Mouse (Mus musculus) stomach, postnatal 0 days (tissue): ENCODE results near the gene Ctsa.

Source experiments
- CTCF ChIP-seq: IDR thresholded peaks from 2 replicates; pipeline ENCODE4 v1.5.1; 2016; ENCODE audit warnings: antibody characterized with exemption, low read depth, mild to moderate bottlenecking, moderate library complexity
- EP300 ChIP-seq: optimal IDR thresholded peaks from 2 replicates; pipeline ENCODE3; 2016; ENCODE audit warnings: antibody characterized with exemption

DNA sequence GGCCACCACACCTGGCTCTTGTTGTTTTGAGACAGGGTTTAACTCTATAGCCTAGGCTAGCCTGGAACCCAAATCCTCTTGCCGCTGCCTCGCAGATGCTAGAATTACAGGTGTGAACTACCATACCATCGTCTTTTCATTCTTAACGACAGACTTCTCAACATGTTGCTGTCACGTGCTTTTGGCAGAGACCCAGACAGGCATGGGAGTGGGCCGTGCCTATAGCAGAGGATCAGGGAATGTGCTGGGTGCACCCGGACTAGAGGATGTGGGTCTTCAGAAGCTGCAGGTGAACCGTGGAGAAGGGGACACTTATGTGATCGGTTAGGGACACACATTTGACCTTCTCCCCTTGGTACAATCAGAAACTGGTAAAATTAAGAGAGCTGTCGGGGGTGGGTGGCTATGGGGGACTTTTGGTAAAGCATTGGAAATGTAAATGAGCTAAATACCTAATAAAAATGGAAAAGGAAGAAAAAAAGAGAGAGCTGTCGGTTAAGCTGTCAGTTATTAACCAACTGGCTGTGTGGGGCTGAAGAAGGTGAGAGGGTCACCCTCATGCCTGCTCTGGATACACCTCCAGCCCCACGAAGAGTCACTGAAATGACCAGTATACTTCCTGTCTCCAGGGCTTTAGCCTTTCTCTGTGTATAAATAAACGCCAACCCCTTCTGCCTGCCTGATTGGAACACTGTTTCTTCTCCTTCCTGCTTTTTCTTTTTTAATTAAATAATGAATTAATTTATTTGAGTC, 32.2 kb upstream of the Ctsa start:
- no peak for TF ChIP-seq CTCF
- TF ChIP-seq EP300 = no peak
